Mouse (Mus musculus) testis, adult 2 months (tissue): Measurements from ENCODE around the gene Timp3.

Experiments
- CTCF ChIP-seq: fragments of 200-500 bp; IDR thresholded peaks from 2 replicates; pipeline ENCODE4 v1.5.1; 2012; ENCODE audit warnings: low read depth, mild to moderate bottlenecking, inconsistent platforms, low read length, moderate library complexity; ENCODE audit not compliant: control insufficient read depth, insufficient read depth, insufficient replicate concordance
- POLR2A ChIP-seq: fragments of 200-500 bp; IDR thresholded peaks from 2 replicates; pipeline ENCODE4 v1.6.1; 2012; ENCODE audit warnings: low read depth, mild to moderate bottlenecking, inconsistent platforms, low read length, moderate library complexity; ENCODE audit not compliant: control insufficient read depth

GRCm38 (mm10) chr10:86345645-86346044 lies 45.5 kb downstream of the Timp3 start:
- TF ChIP-seq POLR2A (no peak), CTCF (no peak)
